Mouse (Mus musculus): Measurements from ENCODE around the gene Cd96.
"Not testable (repeated sequence)": the region's sequence is repeated elsewhere in the genome, so short reads cannot be mapped to it uniquely, and the experiment has no call there.

Cd96 gene

GRCm38 (mm10) chr16:46120020-46120419 lies at the start of gene Cd96:
Cd96 (minus strand) TSS chr16:46120251.
- peak in 1 of 2 experiments; percentile 15 for DNase-seq

DNA sequence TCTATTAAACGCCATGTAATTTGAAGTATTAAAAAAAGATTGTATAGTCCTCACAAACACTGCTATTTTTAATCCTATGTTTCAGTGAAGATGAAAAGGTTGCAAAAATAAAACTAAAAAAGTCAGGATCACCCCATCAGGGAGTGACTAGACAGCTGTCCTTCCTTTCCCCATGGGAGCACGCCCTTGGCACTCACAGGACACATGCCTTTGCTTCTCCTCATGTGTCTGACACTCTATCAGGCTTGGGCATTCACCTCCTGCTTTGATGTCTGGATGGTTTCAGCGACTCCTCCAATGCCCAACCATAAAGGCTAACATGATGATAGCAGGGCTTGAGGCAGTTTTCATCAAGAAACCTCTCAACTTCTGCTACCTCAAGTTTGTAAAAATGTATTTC lies 46.9 kb upstream of the Cd96 start:
- DNase-seq, result no peak

DNA sequence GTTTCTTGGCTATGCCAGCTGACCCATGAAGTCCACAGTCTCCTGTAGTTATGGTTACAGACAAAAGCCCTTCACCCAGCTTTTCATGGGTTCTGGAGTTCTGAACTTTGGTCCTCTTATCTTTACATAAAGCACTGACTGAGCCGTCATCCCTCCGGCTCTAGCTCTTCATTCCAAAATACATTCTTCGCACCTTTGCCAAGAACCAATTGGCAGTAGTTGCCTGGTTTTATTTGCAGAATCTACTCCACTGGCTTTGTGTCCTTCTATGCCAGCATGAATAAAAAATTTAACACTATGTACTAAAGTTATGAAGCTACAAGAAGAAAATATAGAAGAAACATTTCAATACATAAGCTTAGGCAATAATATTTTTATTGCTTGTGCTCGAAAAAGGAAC lies 45.3 kb upstream of the Cd96 start:
- DNase-seq, result no peak

GRCm38 (mm10) chr16:46154832-46155231 lies 34.8 kb upstream of the Cd96 start, which contains the start of gene Gm4737:
Gm4737 (minus strand) TSS chr16:46155077.
- DNase-seq, result not testable (repeated sequence)

DNA sequence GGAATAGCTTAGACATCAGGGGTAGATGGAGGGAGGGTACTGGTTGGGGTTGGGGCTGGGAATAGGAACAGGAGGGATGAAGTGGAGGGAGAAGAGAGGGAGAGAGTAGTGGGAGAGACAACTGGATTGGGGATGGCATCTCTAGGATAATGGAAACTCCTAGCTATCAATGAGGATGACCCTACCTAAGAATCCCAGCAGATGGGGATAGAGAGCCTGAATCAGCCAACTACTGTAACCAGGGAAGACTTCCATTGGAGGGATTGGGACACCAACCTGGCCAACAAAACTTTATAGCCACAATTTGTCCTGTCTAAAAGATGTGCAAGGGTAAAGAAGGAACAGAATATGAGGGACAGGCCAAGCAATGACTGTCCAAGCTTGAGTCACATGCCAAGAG lies 31.1 kb upstream of the Cd96 start:
- DNase-seq, result no peak

GRCm38 (mm10) chr16:46148661-46149341 lies 28.8 kb upstream of the Cd96 start:
- DNase-seq, result no peak

DNA sequence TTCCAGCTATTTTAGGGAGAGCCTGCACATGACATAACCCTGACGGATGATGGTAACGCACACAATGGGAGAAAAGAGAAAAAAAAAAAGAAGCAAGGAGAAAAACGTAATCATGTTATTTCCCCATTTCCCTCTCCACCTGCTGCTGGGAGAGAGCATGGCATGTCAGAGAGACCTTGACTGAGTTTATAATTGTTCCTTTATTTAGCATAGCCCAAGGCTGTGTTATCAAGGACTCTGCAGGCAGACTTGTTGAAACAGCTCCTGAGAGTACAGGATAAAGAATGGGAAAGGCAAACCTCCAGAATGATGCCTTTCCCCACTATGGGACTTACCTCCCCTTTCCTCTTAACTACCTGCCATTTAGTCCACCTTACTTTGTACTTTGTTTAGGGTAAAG lies 26.9 kb upstream of the Cd96 start:
- no peak for DNase-seq

GRCm38 (mm10) chr16:46122238-46122637 lies 2.2 kb upstream of the Cd96 start:
- no peak for DNase-seq

DNA sequence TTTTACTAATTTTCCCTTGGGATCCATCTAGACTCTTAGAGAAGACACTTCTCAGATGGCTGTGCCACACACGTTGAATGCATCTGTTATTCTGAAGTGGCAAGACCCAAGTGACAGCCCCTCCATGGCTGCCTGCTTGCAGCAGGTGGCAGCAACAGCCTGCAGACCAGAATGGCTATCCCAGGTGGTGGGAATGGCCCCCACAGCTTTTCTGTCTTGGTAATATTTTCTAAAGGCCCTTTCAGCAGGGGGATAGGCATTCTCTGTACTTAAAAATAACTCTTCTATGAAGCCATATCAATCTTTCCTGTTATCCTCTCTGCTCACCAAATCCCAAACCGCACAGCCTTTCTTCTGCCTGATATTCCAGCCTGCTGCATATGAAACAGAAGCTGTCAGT lies 1.4 kb upstream of the Cd96 start:
- DNase-seq, result no peak

DNA sequence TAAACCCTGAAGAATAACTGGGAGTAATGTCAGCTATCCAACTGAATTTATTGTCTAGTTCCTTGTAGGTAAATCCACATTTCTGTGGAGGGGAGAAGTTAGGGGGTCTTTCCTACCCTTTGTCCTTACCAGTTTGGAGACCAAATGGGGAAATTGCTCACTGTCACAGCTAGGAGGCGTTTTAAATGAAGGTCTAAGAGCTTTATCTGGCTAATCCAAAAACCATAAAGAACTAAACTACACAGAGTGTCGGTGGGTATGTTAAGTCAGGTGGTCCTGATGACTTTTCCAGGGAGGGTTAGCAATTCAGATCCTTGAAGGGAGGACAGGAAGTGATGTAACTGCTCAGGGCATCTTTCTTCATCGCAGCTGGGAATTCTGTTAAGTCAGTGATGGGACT lies 556 bp upstream of the Cd96 start:
- DNase-seq, result no peak

DNA sequence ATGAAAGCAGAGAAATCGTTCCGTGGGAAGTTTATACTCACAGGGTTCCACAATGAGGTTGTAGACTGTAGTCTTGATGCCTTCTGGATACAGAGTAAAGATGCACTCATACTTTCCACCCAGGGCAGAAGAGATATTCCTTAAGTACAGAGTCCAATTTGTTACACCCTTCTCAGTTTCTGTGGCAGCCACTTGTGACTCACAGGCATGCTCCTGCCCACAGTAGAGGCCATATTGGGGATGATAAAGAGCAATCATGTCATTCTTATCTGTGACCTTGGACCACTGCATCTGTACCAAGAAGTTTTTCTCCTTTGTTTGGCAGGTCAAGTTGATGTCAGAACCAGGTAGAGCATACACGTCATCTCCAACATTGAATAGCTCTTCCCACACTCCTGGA lies 2.4 kb downstream of the Cd96 start:
- no peak for DNase-seq

DNA sequence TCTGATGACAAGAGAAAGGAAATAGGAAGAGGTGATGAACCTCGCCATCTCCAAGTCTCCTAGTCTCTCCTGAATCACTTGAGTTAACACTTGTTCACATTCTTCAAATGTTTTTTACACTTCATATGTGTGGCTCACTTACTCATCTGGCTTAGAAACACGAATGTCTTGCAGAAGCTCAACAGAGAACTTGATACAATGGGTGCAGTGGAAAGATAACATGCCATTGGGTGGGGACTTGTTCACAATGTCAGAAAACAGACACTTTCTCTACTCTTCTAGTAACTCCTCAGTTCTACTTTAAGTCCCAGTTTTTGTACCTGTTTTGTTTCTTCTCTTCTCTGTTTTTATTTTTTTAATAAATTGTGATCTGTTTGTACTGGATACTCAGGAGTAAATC lies 5.3 kb downstream of the Cd96 start:
- DNase-seq, result no peak

DNA sequence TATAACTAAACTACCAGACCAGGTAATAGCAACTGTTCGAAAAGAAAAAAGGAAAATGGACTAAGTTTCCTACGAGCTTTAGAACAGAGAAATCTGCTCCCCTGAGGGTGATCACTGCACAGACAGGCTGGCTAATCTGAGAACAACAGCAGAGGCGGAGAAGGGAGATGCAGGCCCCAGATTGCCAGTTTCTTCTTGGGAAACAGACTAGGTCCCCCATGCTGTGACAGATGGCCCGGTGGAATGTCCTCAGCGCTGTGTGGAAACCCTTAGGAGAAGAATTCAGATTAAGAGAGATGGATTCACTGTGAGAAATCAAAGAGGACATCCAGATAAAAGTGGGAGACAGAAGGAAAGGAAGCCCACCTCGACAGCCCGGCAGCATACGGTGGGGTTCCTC lies 10.5 kb downstream of the Cd96 start:
- DNase-seq, result no peak

GRCm38 (mm10) chr16:46107431-46107830 lies 12.6 kb downstream of the Cd96 start:
- DNase-seq, result no peak

GRCm38 (mm10) chr16:46104491-46104890 lies 15.6 kb downstream of the Cd96 start:
- no peak for DNase-seq

GRCm38 (mm10) chr16:46101748-46102147 lies 18.3 kb downstream of the Cd96 start:
- DNase-seq, result no peak

- peak in 1 of 2 experiments; percentile 30 for DNase-seq
Observed at GRCm38 (mm10) chr16:46100286-46100685, 19.8 kb downstream of the Cd96 start.

GRCm38 (mm10) chr16:46097421-46097820 lies 22.6 kb downstream of the Cd96 start:
- DNase-seq, result no peak

- no peak for DNase-seq
Observed at GRCm38 (mm10) chr16:46094478-46094877, 25.6 kb downstream of the Cd96 start.

GRCm38 (mm10) chr16:46092935-46093334 lies 27.1 kb downstream of the Cd96 start:
- DNase-seq, result no peak

DNA sequence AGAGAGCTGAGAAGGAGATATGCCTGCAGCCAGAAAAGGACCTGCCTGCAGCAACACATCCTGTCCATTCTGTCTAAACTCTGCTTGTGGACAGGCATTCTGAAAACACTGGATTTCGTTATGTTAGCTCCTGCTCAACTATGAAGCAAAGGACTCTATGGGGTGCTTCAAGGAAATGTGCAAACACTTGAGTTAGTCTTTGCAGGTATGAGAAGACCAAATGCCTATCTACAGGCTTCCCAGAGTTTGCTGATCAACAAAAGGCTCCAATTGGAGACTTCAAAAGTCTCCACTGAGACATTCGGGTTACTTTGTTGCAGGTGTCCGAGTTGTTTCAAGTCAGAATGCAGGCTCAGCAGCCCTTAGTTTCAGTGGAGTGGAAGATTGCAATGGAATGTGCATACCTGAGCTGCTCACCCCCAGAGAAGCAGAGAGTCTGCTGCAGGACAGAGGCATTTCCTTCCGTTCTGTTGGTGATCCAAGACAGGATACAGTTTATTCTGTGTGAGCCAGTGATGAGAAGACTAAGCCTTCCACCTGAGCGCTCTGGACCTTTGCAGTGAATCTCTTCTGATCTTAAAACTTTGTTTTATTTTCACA lies 33.1 kb downstream of the Cd96 start:
- DNase-seq, result no peak

DNA sequence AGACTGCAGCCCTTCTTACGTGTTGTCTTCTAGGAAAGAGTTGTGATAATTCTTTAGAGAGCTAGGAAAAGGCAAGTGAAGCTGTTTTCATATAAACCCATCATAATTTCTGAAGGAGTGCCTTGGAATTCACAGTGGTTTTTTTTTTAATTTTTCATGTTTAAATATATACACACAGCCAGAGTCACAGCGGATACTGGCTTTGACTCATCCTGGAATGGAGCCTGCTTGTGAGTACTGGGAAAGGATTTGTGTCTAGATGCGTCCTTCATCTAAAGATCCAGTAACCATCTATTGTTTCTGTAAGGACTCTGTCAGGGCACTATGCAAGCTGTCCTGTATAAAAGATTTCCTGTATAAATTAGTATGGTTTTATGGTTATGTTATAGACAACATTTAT lies 52.1 kb downstream of the Cd96 start:
- no peak for DNase-seq

DNA sequence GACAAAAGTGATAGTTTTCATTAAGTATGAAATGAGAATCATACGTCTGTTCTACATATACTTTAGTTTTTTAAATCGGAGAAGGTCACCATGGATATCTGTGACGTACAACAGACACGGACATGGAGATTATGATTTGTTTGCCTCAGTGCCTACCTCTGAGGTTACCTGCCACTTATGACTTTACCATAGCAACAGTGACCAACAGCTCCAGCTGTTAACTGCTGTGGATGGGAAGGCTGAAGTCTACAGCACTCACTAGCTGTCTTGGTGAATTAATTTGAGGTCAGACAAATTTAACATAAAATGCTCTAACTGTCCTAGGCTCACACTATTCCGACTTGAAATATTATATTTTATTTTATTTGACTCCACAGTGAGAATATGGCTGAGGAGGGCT lies 56.8 kb downstream of the Cd96 start:
- no peak for DNase-seq

- DNase-seq, result no peak
Observed at GRCm38 (mm10) chr16:46046906-46047305, 73.1 kb downstream of the Cd96 start.

GRCm38 (mm10) chr16:46036261-46036660 lies 83.8 kb downstream of the Cd96 start:
- no peak for DNase-seq

Measured in spleen, adult 18-20 months (tissue).